Comparison of ENCODE assay signal across 12 mouse cellular contexts in the genomic region with DNA sequence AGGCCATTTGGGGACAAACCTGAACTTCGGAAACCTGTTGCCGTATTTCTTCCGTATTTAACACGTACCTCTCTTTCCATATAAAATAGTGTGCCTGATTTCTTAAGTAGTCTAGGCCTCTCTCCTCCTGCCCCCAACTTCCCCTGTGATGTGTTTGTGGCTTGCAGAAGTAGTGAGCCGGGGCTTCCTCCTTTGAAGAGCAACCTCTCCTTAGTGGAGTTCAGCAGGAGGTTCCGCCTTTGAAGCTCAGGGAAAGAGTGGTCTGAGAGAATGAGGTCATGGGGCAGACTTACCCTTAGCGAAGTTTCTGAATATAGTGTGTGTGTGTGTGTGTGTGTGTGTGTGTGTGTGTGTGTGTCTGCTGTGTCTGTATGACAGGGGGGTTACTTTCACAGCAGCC. TPM values are rescaled to one million over a fixed set of nuclear protein-coding genes. Genes with fewer than 3 reads are reported as not detected.
DNase-seq lines count a peak whose midpoint lies in the region; ATAC-seq lines count a peak whose summit lies in the region.
"Had no signal": no experiment of that assay in that cellular context is flagged by ENCODE, and none has a peak within 500 bp of the region (broad histone marks: within the 10 kb centered on the region; RNA-seq: fewer than 3 reads in every experiment).

No protein-coding gene starts in this region.

- no peak overlapping the region for H3K27ac ChIP-seq in kidney, embryonic 14.5 days (ENCODE audit: low read depth, low read length)
- H3K27ac ChIP-seq in kidney, embryonic 15.5 days = no peak overlapping the region
- H3K27ac ChIP-seq in liver, embryonic 12.5 days = no peak overlapping the region
- H3K27ac ChIP-seq: liver, embryonic 14.5 days had no signal

- no peaks in the 10 kb centered on the region for H3K4me1 ChIP-seq in kidney, embryonic 14.5 days (ENCODE audit: control insufficient read depth, insufficient read depth, low read length)
- peaks cover 5% of the 10 kb centered on the region; the same call in 1 of the 2 replicates for H3K4me1 ChIP-seq in kidney, embryonic 15.5 days
- peaks cover 11% of the 10 kb centered on the region for H3K4me1 ChIP-seq in liver, embryonic 12.5 days

- peak; percentile 36 for DNase-seq in T-cell, adult 2 months (ENCODE audit: low spot score)
- DNase-seq in natural killer cell, adult 2 months (ENCODE audit: low spot score in 2 of 2) = peak; percentile 22 to 42
- no peak for DNase-seq in cerebellum, postnatal 14 days
- DNase-seq in MN1 (ENCODE audit: low spot score) = no peak
- DNase-seq in left cerebral cortex, adult 9 months (ENCODE audit: low spot score in 2 of 2) = no peak
- DNase-seq: cerebellum, adult 9-10 months; gastrocnemius, postnatal 10 days had no signal

- H3K4me2 ChIP-seq in kidney, embryonic 14.5 days (replicated peaks; ENCODE audit: low read depth, low read length) = no peak overlapping the region
- H3K4me2 ChIP-seq in kidney, embryonic 15.5 days = no peak overlapping the region
- no peak overlapping the region for H3K4me2 ChIP-seq in liver, embryonic 12.5 days

- no peaks in the 10 kb centered on the region for H3K27me3 ChIP-seq in kidney, embryonic 14.5 days (ENCODE audit: control insufficient read depth, insufficient read depth, low read length)
- no peaks in the 10 kb centered on the region for H3K27me3 ChIP-seq in kidney, embryonic 15.5 days
- no peaks in the 10 kb centered on the region for H3K27me3 ChIP-seq in liver, embryonic 12.5 days (replicated peaks)

- 56% methylated on average over 7 of the region's 7 CpGs for WGBS in kidney, embryonic 14.5 days
- WGBS in kidney, embryonic 15.5 days = 58% methylated on average over 7 of the region's 7 CpGs
- WGBS in liver, embryonic 12.5 days (ENCODE audit: insufficient replicate concordance) = 54% methylated on average over 7 of the region's 7 CpGs

- ATAC-seq in kidney, embryonic 14.5 days (ENCODE audit: low FRiP score, low TSS enrichment) = 0 out of 2 replicates have a peak, but pooled peaks have one; percentile 22
- no peak; the same call in 1 of the 2 replicates for ATAC-seq in kidney, embryonic 15.5 days (replicated peaks; ENCODE audit: low FRiP score)
- 0 out of 2 replicates have a peak, but pooled peaks have one; percentile 22 for ATAC-seq in liver, embryonic 12.5 days
- ATAC-seq: inflammation-experienced regulatory T-cells, adult 6 months had no signal

- no peak overlapping the region for H3K4me3 ChIP-seq in kidney, embryonic 14.5 days (ENCODE audit: low read length)
- H3K4me3 ChIP-seq in kidney, embryonic 15.5 days (replicated peaks) = no peak overlapping the region
- no peak overlapping the region for H3K4me3 ChIP-seq in liver, embryonic 12.5 days

- H3K9ac ChIP-seq in kidney, embryonic 14.5 days (ENCODE audit: low read depth, low read length) = no peak overlapping the region
- no peak overlapping the region for H3K9ac ChIP-seq in kidney, embryonic 15.5 days
- no peak overlapping the region for H3K9ac ChIP-seq in liver, embryonic 12.5 days
- H3K9ac ChIP-seq: liver, embryonic 14.5 days had no signal

- H3K9me3 ChIP-seq in kidney, embryonic 14.5 days (ENCODE audit: control insufficient read depth, low read length) = no peaks in the 10 kb centered on the region
- H3K9me3 ChIP-seq in kidney, embryonic 15.5 days (replicated peaks) = no peaks in the 10 kb centered on the region
- H3K9me3 ChIP-seq in liver, embryonic 12.5 days (replicated peaks) = no peaks in the 10 kb centered on the region

- peaks cover 55% of the 10 kb centered on the region for H3K36me3 ChIP-seq in kidney, embryonic 14.5 days (ENCODE audit: control insufficient read depth, insufficient read depth, low read length)
- peaks cover 82% of the 10 kb centered on the region for H3K36me3 ChIP-seq in kidney, embryonic 15.5 days
- peaks cover 47% of the 10 kb centered on the region for H3K36me3 ChIP-seq in liver, embryonic 12.5 days

RNA-seq across cellular contexts. Expression of a gene that starts 43.2 kb away (rescaled TPM):
- polyA plus RNA-seq in kidney, embryonic 14.5 days (2014; fragmentation: Nextera tagmentation; extraction: Ambion mirVana) = not detected in 2 replicates
- not detected in 2 replicates for polyA plus RNA-seq in kidney, embryonic 15.5 days (2015; fragmentation: Nextera tagmentation; extraction: Ambion mirVana)
- not detected in 2 replicates for polyA plus RNA-seq in liver, embryonic 12.5 days (2016; fragmentation: Nextera tagmentation; extraction: Ambion mirVana)
- polyA plus RNA-seq: inflammation-experienced regulatory T-cells, adult 6 months; liver, embryonic 14.5 days had no signal

Comparison
In these comparisons a context has a peak if more than half of its experiments do, and no peak if none do; other contexts are left out.
1. DNase-seq: peak in T-cell, adult 2 months (single experiment) and natural killer cell, adult 2 months (2 of 2); none in cerebellum, postnatal 14 days (0 of 2), MN1 (single experiment) and left cerebral cortex, adult 9 months (0 of 2).